ENCODE assay signal across 16 mouse cellular contexts in the genomic region with DNA sequence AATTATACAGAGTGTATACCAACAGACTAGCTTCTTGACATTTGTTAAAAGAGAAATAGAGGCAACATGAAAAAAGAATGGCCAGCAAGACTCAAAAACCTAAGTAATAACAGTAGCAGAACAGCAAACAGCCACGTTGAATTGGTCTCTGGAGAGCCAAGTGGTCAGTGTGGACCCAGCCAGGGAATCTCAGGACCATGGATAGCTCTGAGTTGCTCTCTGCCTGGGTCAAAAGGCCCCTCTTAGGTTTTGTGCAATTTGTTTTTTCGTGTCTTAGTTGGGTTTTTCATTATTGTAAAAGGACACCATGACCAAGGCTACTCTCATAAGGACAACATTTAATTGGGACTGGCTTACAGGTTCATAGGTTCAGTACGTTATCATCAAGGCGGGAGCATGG.
DNase-seq lines count a peak whose midpoint lies in the region; ATAC-seq and TF ChIP-seq lines count a peak whose summit lies in the region.
"Had no signal": no experiment of that assay in that cellular context is flagged by ENCODE, and none has a peak within 500 bp of the region (broad histone marks: within the 10 kb centered on the region; RNA-seq: fewer than 3 reads in every experiment).

No protein-coding gene starts in this region.

- ATAC-seq in hindbrain, embryonic 11.5 days (ENCODE audit: low FRiP score): no peak
- ATAC-seq in hindbrain, embryonic 12.5 days (ENCODE audit: low FRiP score): no peak
- no peak for ATAC-seq in forebrain, postnatal 0 days
- no peak for ATAC-seq in CD4-positive, CD25-positive, alpha-beta regulatory T cell, adult 4 months
- ATAC-seq: activated CD4-positive, CD25-positive, alpha-beta regulatory T cell, adult 4 months; intestine, embryonic 16.5 days had no signal

- H3K9me3 ChIP-seq in hindbrain, embryonic 11.5 days (ENCODE audit: control insufficient read depth, low read length): no peaks in the 10 kb centered on the region
- no peaks in the 10 kb centered on the region for H3K9me3 ChIP-seq in hindbrain, embryonic 12.5 days (replicated peaks)
- H3K9me3 ChIP-seq in MEL (replicated peaks; ENCODE audit: insufficient read depth, low read length): no peaks in the 10 kb centered on the region
- no peaks in the 10 kb centered on the region for H3K9me3 ChIP-seq in embryonic facial prominence, embryonic 10.5 days
- H3K9me3 ChIP-seq in forebrain, postnatal 0 days (ENCODE audit: low read length): no peaks in the 10 kb centered on the region
- H3K9me3 ChIP-seq: embryonic facial prominence, embryonic 13.5 days; forebrain, embryonic 10.5 days; stomach, embryonic 15.5 days had no signal

- DNase-seq in hindbrain, embryonic 11.5 days (ENCODE audit: low spot score): peak; percentile 40
- peak; percentile 36 for DNase-seq in MEL (ENCODE audit: low read depth, low spot score)
- peak; percentile 36 for DNase-seq in embryonic facial prominence, embryonic 10.5 days (ENCODE audit: low spot score)
- DNase-seq in mesoderm, embryonic 11.5 days (ENCODE audit: low read depth, low spot score): peak; percentile 59
- DNase-seq in forebrain, postnatal 0 days: no peak
- no peak for DNase-seq in right cerebral cortex, adult 18-20 months
- DNase-seq: cerebellum, adult 8-10 months; thymus, postnatal 25 days had no signal

- no peaks in the 10 kb centered on the region for H3K27me3 ChIP-seq in hindbrain, embryonic 11.5 days (ENCODE audit: control insufficient read depth, insufficient read depth, low read length)
- no peaks in the 10 kb centered on the region for H3K27me3 ChIP-seq in hindbrain, embryonic 12.5 days
- no peaks in the 10 kb centered on the region for H3K27me3 ChIP-seq in MEL (ENCODE audit: control insufficient read depth in 1 of 2, insufficient read depth in 2 of 2, low read length in 2 of 2)
- no peaks in the 10 kb centered on the region for H3K27me3 ChIP-seq in embryonic facial prominence, embryonic 10.5 days (replicated peaks; ENCODE audit: low read depth, poor library complexity, severe bottlenecking)
- no peaks in the 10 kb centered on the region for H3K27me3 ChIP-seq in forebrain, postnatal 0 days (ENCODE audit: insufficient read depth, low read length)
- H3K27me3 ChIP-seq: embryonic facial prominence, embryonic 13.5 days; stomach, embryonic 15.5 days had no signal

- 61% methylated on average over 4 of the region's 4 CpGs for WGBS in hindbrain, embryonic 11.5 days
- WGBS in hindbrain, embryonic 12.5 days: 63% methylated on average over 4 of the region's 4 CpGs
- 54% methylated on average over 4 of the region's 4 CpGs for WGBS in embryonic facial prominence, embryonic 10.5 days
- 58% methylated on average over 4 of the region's 4 CpGs for WGBS in forebrain, postnatal 0 days

- no peak for TF ChIP-seq RAD21 in MEL (IDR thresholded peaks at IDR 0.05; ENCODE audit: low read depth, low read length)

- TF ChIP-seq EP300 in MEL (IDR thresholded peaks at IDR 0.05; ENCODE audit: low read depth in 1 of 2, low read length in 2 of 2): no peak

- H3K79me2 ChIP-seq in MEL (ENCODE audit: control insufficient read depth, insufficient read depth, low read length, poor library complexity): no peaks in the 10 kb centered on the region

- no peaks in the 10 kb centered on the region for H3K36me3 ChIP-seq in hindbrain, embryonic 11.5 days (ENCODE audit: control insufficient read depth, insufficient read depth, low read length)
- H3K36me3 ChIP-seq in hindbrain, embryonic 12.5 days: no peaks in the 10 kb centered on the region
- H3K36me3 ChIP-seq in MEL (ENCODE audit: control insufficient read depth in 1 of 2, insufficient read depth in 2 of 2, low read length in 2 of 2): no peaks in the 10 kb centered on the region
- H3K36me3 ChIP-seq in embryonic facial prominence, embryonic 10.5 days (replicated peaks): no peaks in the 10 kb centered on the region
- H3K36me3 ChIP-seq in forebrain, postnatal 0 days (ENCODE audit: insufficient read depth): no peaks in the 10 kb centered on the region
- H3K36me3 ChIP-seq: embryonic facial prominence, embryonic 13.5 days; forebrain, embryonic 10.5 days; stomach, embryonic 15.5 days had no signal

- no peaks in the 10 kb centered on the region for H3K4me1 ChIP-seq in hindbrain, embryonic 11.5 days (replicated peaks; ENCODE audit: control insufficient read depth, insufficient read depth, low read length)
- no peaks in the 10 kb centered on the region for H3K4me1 ChIP-seq in hindbrain, embryonic 12.5 days
- H3K4me1 ChIP-seq in MEL (ENCODE audit: control insufficient read depth in 1 of 2, insufficient read depth in 2 of 2, low read length in 2 of 2): no peaks in the 10 kb centered on the region
- H3K4me1 ChIP-seq in embryonic facial prominence, embryonic 10.5 days: no peaks in the 10 kb centered on the region
- peaks cover 11% of the 10 kb centered on the region; the same call in 1 of the 2 replicates for H3K4me1 ChIP-seq in forebrain, postnatal 0 days (ENCODE audit: insufficient read depth)
- H3K4me1 ChIP-seq: embryonic facial prominence, embryonic 13.5 days; forebrain, embryonic 10.5 days; stomach, embryonic 15.5 days had no signal

- no peak overlapping the region for H3K4me2 ChIP-seq in hindbrain, embryonic 11.5 days (replicated peaks; ENCODE audit: low read depth, low read length)
- no peak overlapping the region for H3K4me2 ChIP-seq in hindbrain, embryonic 12.5 days (replicated peaks)
- no peak overlapping the region for H3K4me2 ChIP-seq in forebrain, postnatal 0 days (ENCODE audit: low read depth)
- H3K4me2 ChIP-seq: embryonic facial prominence, embryonic 13.5 days; midbrain, embryonic 11.5 days; stomach, embryonic 15.5 days had no signal

- no peak overlapping the region for H3K4me3 ChIP-seq in hindbrain, embryonic 11.5 days (ENCODE audit: low read depth, low read length)
- no peak overlapping the region for H3K4me3 ChIP-seq in hindbrain, embryonic 12.5 days
- no peak overlapping the region for H3K4me3 ChIP-seq in MEL (ENCODE audit: control insufficient read depth in 1 of 2, insufficient read depth in 1 of 2, low read depth in 2 of 2, low read length in 2 of 2)
- no peak overlapping the region for H3K4me3 ChIP-seq in embryonic facial prominence, embryonic 10.5 days
- no peak overlapping the region for H3K4me3 ChIP-seq in forebrain, postnatal 0 days (ENCODE audit: low read depth, low read length)
- H3K4me3 ChIP-seq: embryonic facial prominence, embryonic 13.5 days; forebrain, embryonic 10.5 days; stomach, embryonic 15.5 days had no signal

- no peak overlapping the region for H3K27ac ChIP-seq in hindbrain, embryonic 11.5 days (ENCODE audit: low read depth, low read length)
- H3K27ac ChIP-seq in hindbrain, embryonic 12.5 days: no peak overlapping the region
- H3K27ac ChIP-seq in MEL (ENCODE audit: control insufficient read depth, low read depth, low read length): no peak overlapping the region
- H3K27ac ChIP-seq in embryonic facial prominence, embryonic 10.5 days (replicated peaks): no peak overlapping the region
- no peak overlapping the region for H3K27ac ChIP-seq in forebrain, postnatal 0 days (ENCODE audit: low read depth, low read length)
- H3K27ac ChIP-seq: embryonic facial prominence, embryonic 13.5 days; forebrain, embryonic 10.5 days; stomach, embryonic 15.5 days had no signal

- no peak for TF ChIP-seq CTCF in MEL (IDR thresholded peaks at IDR 0.05 in 2 of 3, conservative IDR thresholded peaks at IDR 0.05 in 1 of 3; ENCODE audit: control insufficient read depth in 1 of 3, insufficient read depth in 1 of 3, low read depth in 2 of 3, low read length in 3 of 3, poor library complexity in 1 of 3, severe bottlenecking in 1 of 3)
- TF ChIP-seq CTCF in forebrain, postnatal 0 days (IDR thresholded peaks at IDR 0.05; ENCODE audit: low read depth): no peak

- no peak for TF ChIP-seq POLR2A in MEL (IDR thresholded peaks at IDR 0.05; ENCODE audit: control insufficient read depth in 1 of 2, insufficient read depth in 1 of 2, low read depth in 1 of 2, low read length in 2 of 2, poor library complexity in 1 of 2)

- no peak overlapping the region for H3K9ac ChIP-seq in hindbrain, embryonic 11.5 days (ENCODE audit: low read depth, low read length)
- H3K9ac ChIP-seq in hindbrain, embryonic 12.5 days: no peak overlapping the region
- no peak overlapping the region for H3K9ac ChIP-seq in MEL (ENCODE audit: control insufficient read depth, low read depth, low read length, poor library complexity, severe bottlenecking)
- H3K9ac ChIP-seq in forebrain, postnatal 0 days: no peak overlapping the region
- H3K9ac ChIP-seq: embryonic facial prominence, embryonic 13.5 days; stomach, embryonic 15.5 days had no signal

TF ChIP-seq in MEL, 35 proteins besides CTCF, POLR2A, EP300 and RAD21:
- TF ChIP-seq ZC3H11A (IDR thresholded peaks at IDR 0.05; ENCODE audit: low read depth, low read length): no peak
- no peak for TF ChIP-seq ZNF384 (IDR thresholded peaks at IDR 0.05; ENCODE audit: low read depth, low read length)
- TF ChIP-seq GATA1 (IDR thresholded peaks at IDR 0.05; ENCODE audit: low read depth, low read length): no peak
- no peak for TF ChIP-seq MAFK (IDR thresholded peaks at IDR 0.05; ENCODE audit: borderline replicate concordance, low read depth, low read length)
- no peak for TF ChIP-seq USF2 (IDR thresholded peaks at IDR 0.05; ENCODE audit: borderline replicate concordance in 1 of 2, insufficient read depth in 1 of 2, low read depth in 1 of 2, low read length in 2 of 2)
- TF ChIP-seq CHD2 (IDR thresholded peaks at IDR 0.05; ENCODE audit: low read length): no peak
- no peak for TF ChIP-seq TCF12 (IDR thresholded peaks at IDR 0.05; ENCODE audit: low read depth, low read length)
- no peak for TF ChIP-seq ZMIZ1 (IDR thresholded peaks at IDR 0.05; ENCODE audit: low read depth, low read length)
- TF ChIP-seq ETS1 (IDR thresholded peaks at IDR 0.05; ENCODE audit: low read depth, low read length): no peak
- TF ChIP-seq POLR2AphosphoS5 (IDR thresholded peaks at IDR 0.05; ENCODE audit: borderline replicate concordance, low read depth, low read length): no peak
- TF ChIP-seq MAX (IDR thresholded peaks at IDR 0.05; ENCODE audit: low read length): no peak
- TF ChIP-seq ELF1 (IDR thresholded peaks at IDR 0.05; ENCODE audit: low read depth, low read length): no peak
- no peak for TF ChIP-seq MYC (IDR thresholded peaks at IDR 0.05; ENCODE audit: low read depth, low read length)

Comparison
In these comparisons a context has a peak if more than half of its experiments do, and no peak if none do; other contexts are left out.
1. DNase-seq: peak in hindbrain, embryonic 11.5 days (single experiment), MEL (single experiment), embryonic facial prominence, embryonic 10.5 days (single experiment) and mesoderm, embryonic 11.5 days (single experiment); none in forebrain, postnatal 0 days (single experiment) and right cerebral cortex, adult 18-20 months (single experiment).